Mouse (Mus musculus): ENCODE results near the gene Alkbh3.

- no peak for TF ChIP-seq CTCF (IDR thresholded peaks at IDR 0.05; ENCODE audit: low read depth)
- no peak for TF ChIP-seq EP300 (optimal IDR thresholded peaks at IDR 0.05)
Measured at GRCm38 (mm10) chr2:93988440-93988839, 22.2 kb downstream of the Alkbh3 start.

All from stomach, postnatal 0 days (tissue).